Mouse (Mus musculus): Measurements from ENCODE around the gene Cnr2.

The Cnr2 gene

GRCm38 (mm10) chr4:135904810-135905209 is 9.6 kb downstream of the Cnr2 start:
- peaks cover 7% of the 10 kb centered on the region; the same call in 1 of the 2 replicates for H3K27me3 ChIP-seq (ENCODE audit: insufficient read depth, low read length)
- H3K4me3 ChIP-seq (replicated peaks; ENCODE audit: low read length), result no peak overlapping the region
- no peak for TF ChIP-seq POU5F1 (IDR thresholded peaks at IDR 0.05; ENCODE audit: borderline replicate concordance, low read length)
- TF ChIP-seq NANOG (IDR thresholded peaks at IDR 0.05; ENCODE audit: borderline replicate concordance, low read length), result no peak
- TF ChIP-seq CTCF (conservative IDR thresholded peaks at IDR 0.05; ENCODE audit: low read length), result no peak

GRCm38 (mm10) chr4:135906633-135907032 is 11.4 kb downstream of the Cnr2 start:
- H3K36me3 ChIP-seq (ENCODE audit: insufficient read depth, low read length), result no peaks in the 10 kb centered on the region
- no peaks in the 10 kb centered on the region for H3K4me1 ChIP-seq (replicated peaks; ENCODE audit: low read depth, low read length)
- no peak overlapping the region for H3K4me3 ChIP-seq (replicated peaks; ENCODE audit: low read length)
- no peaks in the 10 kb centered on the region for H3K9me3 ChIP-seq (ENCODE audit: low read length)
- TF ChIP-seq CTCF (conservative IDR thresholded peaks at IDR 0.05; ENCODE audit: low read length) (no peak), NANOG (IDR thresholded peaks at IDR 0.05; ENCODE audit: borderline replicate concordance, low read length) (no peak), POU5F1 (IDR thresholded peaks at IDR 0.05; ENCODE audit: borderline replicate concordance, low read length) (no peak)
- 0 out of 2 replicates have a peak, but pooled peaks cover 4% of the 10 kb centered on the region for H3K27me3 ChIP-seq (ENCODE audit: insufficient read depth, low read length)

More at GRCm38 (mm10) chr4:135904810-135905209, 9.6 kb downstream of the Cnr2 start:
- H3K9me3 ChIP-seq (ENCODE audit: low read length), result no peaks in the 10 kb centered on the region
- H3K36me3 ChIP-seq (ENCODE audit: insufficient read depth, low read length), result no peaks in the 10 kb centered on the region
- peaks cover 4% of the 10 kb centered on the region for H3K4me1 ChIP-seq (replicated peaks; ENCODE audit: low read depth, low read length)

- Histone ChIP-seq H3K4me1 (replicated peaks; ENCODE audit: low read depth, low read length) (peaks cover 4% of the 10 kb centered on the region; the same call in 1 of the 2 replicates), H3K36me3 (ENCODE audit: insufficient read depth, low read length) (no peaks in the 10 kb centered on the region), H3K27me3 (ENCODE audit: insufficient read depth, low read length) (no peaks in the 10 kb centered on the region), H3K4me3 (replicated peaks; ENCODE audit: low read length) (no peak overlapping the region), H3K9me3 (ENCODE audit: low read length) (no peaks in the 10 kb centered on the region)
- TF ChIP-seq NANOG (IDR thresholded peaks at IDR 0.05; ENCODE audit: borderline replicate concordance, low read length) (no peak), POU5F1 (IDR thresholded peaks at IDR 0.05; ENCODE audit: borderline replicate concordance, low read length) (no peak), CTCF (conservative IDR thresholded peaks at IDR 0.05; ENCODE audit: low read length) (no peak)
Observed at GRCm38 (mm10) chr4:135909326-135910066, 14.3 kb downstream of the Cnr2 start.

GRCm38 (mm10) chr4:135911531-135911930 is 16.3 kb downstream of the Cnr2 start:
- H3K27me3 ChIP-seq (ENCODE audit: insufficient read depth, low read length), result peaks cover 1% of the 10 kb centered on the region; the same call in 1 of the 2 replicates
- no peak for TF ChIP-seq POU5F1 (IDR thresholded peaks at IDR 0.05; ENCODE audit: borderline replicate concordance, low read length)
- no peak for TF ChIP-seq NANOG (IDR thresholded peaks at IDR 0.05; ENCODE audit: borderline replicate concordance, low read length)
- TF ChIP-seq CTCF (conservative IDR thresholded peaks at IDR 0.05; ENCODE audit: low read length), result no peak
- no peaks in the 10 kb centered on the region for H3K36me3 ChIP-seq (ENCODE audit: insufficient read depth, low read length)
- no peaks in the 10 kb centered on the region for H3K9me3 ChIP-seq (ENCODE audit: low read length)
- H3K4me1 ChIP-seq (replicated peaks; ENCODE audit: low read depth, low read length), result peaks cover 6% of the 10 kb centered on the region; the same call in 1 of the 2 replicates
- H3K4me3 ChIP-seq (replicated peaks; ENCODE audit: low read length), result no peak overlapping the region

- H3K9me3 ChIP-seq (ENCODE audit: low read length), result no peaks in the 10 kb centered on the region
- no peaks in the 10 kb centered on the region for H3K36me3 ChIP-seq (ENCODE audit: insufficient read depth, low read length)
- H3K4me1 ChIP-seq (replicated peaks; ENCODE audit: low read depth, low read length), result peaks cover 11% of the 10 kb centered on the region
- H3K4me3 ChIP-seq (replicated peaks; ENCODE audit: low read length), result no peak overlapping the region
- peaks cover 8% of the 10 kb centered on the region; the same call in 1 of the 2 replicates for H3K27me3 ChIP-seq (ENCODE audit: insufficient read depth, low read length)
- TF ChIP-seq POU5F1 (IDR thresholded peaks at IDR 0.05; ENCODE audit: borderline replicate concordance, low read length) (no peak), NANOG (IDR thresholded peaks at IDR 0.05; ENCODE audit: borderline replicate concordance, low read length) (no peak), CTCF (conservative IDR thresholded peaks at IDR 0.05; ENCODE audit: low read length) (no peak)
Observed at GRCm38 (mm10) chr4:135912164-135912563, 17.0 kb downstream of the Cnr2 start.

GRCm38 (mm10) chr4:135912835-135913234 is 17.6 kb downstream of the Cnr2 start:
- no peaks in the 10 kb centered on the region for H3K36me3 ChIP-seq (ENCODE audit: insufficient read depth, low read length)
- peaks cover 11% of the 10 kb centered on the region; the same call in 1 of the 2 replicates for H3K27me3 ChIP-seq (ENCODE audit: insufficient read depth, low read length)
- H3K4me1 ChIP-seq (replicated peaks; ENCODE audit: low read depth, low read length), result peaks cover 11% of the 10 kb centered on the region
- no peak overlapping the region for H3K4me3 ChIP-seq (replicated peaks; ENCODE audit: low read length)
- no peaks in the 10 kb centered on the region for H3K9me3 ChIP-seq (ENCODE audit: low read length)
- TF ChIP-seq CTCF (conservative IDR thresholded peaks at IDR 0.05; ENCODE audit: low read length), result no peak
- TF ChIP-seq NANOG (IDR thresholded peaks at IDR 0.05; ENCODE audit: borderline replicate concordance, low read length), result no peak
- no peak for TF ChIP-seq POU5F1 (IDR thresholded peaks at IDR 0.05; ENCODE audit: borderline replicate concordance, low read length)

GRCm38 (mm10) chr4:135913433-135913832 is 18.2 kb downstream of the Cnr2 start:
- no peak overlapping the region for H3K4me3 ChIP-seq (replicated peaks; ENCODE audit: low read length)
- TF ChIP-seq CTCF (conservative IDR thresholded peaks at IDR 0.05; ENCODE audit: low read length) (no peak), NANOG (IDR thresholded peaks at IDR 0.05; ENCODE audit: borderline replicate concordance, low read length) (no peak), POU5F1 (IDR thresholded peaks at IDR 0.05; ENCODE audit: borderline replicate concordance, low read length) (no peak)
- no peaks in the 10 kb centered on the region for H3K36me3 ChIP-seq (ENCODE audit: insufficient read depth, low read length)
- H3K9me3 ChIP-seq (ENCODE audit: low read length), result no peaks in the 10 kb centered on the region
- peaks cover 13% of the 10 kb centered on the region for H3K4me1 ChIP-seq (replicated peaks; ENCODE audit: low read depth, low read length)
- peaks cover 11% of the 10 kb centered on the region; the same call in 1 of the 2 replicates for H3K27me3 ChIP-seq (ENCODE audit: insufficient read depth, low read length)

GRCm38 (mm10) chr4:135918635-135919279 is 23.6 kb downstream of the Cnr2 start:
- Histone ChIP-seq H3K9me3 (ENCODE audit: low read length) (no peaks in the 10 kb centered on the region), H3K4me1 (replicated peaks; ENCODE audit: low read depth, low read length) (peaks cover 43% of the 10 kb centered on the region), H3K4me3 (replicated peaks; ENCODE audit: low read length) (no peak overlapping the region), H3K27me3 (ENCODE audit: insufficient read depth, low read length) (peaks cover 16% of the 10 kb centered on the region), H3K36me3 (ENCODE audit: insufficient read depth, low read length) (peaks cover 12% of the 10 kb centered on the region)
- TF ChIP-seq POU5F1 (IDR thresholded peaks at IDR 0.05; ENCODE audit: borderline replicate concordance, low read length) (no peak), NANOG (IDR thresholded peaks at IDR 0.05; ENCODE audit: borderline replicate concordance, low read length) (no peak), CTCF (conservative IDR thresholded peaks at IDR 0.05; ENCODE audit: low read length) (no peak)

Measured in E14TG2a.4 (cell line).